Mouse (Mus musculus) kidney, embryonic 16.5 days (tissue): ENCODE measurements around the gene Wfs1. TPM values are rescaled to one million over a fixed set of nuclear protein-coding genes. Genes with fewer than 3 reads are reported as not detected.
"Not testable (repeated sequence)": the region's sequence is repeated elsewhere in the genome, so short reads cannot be mapped to it uniquely, and the experiment has no call there.

Experiments
- ATAC-seq: fragments of 200-750 bp; cut with Nextera tagmentation; 2 replicates; pipeline ENCODE4 v1.8.0; 2017; ENCODE audit warnings: moderate TSS enrichment; ENCODE audit not compliant: low FRiP score, low TSS enrichment
- H3K27ac ChIP-seq: fragments of 300-500 bp; sonication (generic); 2 replicates; pipeline ENCODE4 v1.5.1; 2014; ENCODE audit warnings: low read length
- H3K27me3 ChIP-seq: fragments of 300-500 bp; sonication (generic); 2 replicates; pipeline ENCODE4 v1.6.1; 2014; ENCODE audit warnings: low read length, control low read depth, mixed read lengths; ENCODE audit not compliant: insufficient read depth
- H3K36me3 ChIP-seq: fragments of 300-500 bp; sonication (generic); 2 replicates; pipeline ENCODE4 v1.6.1; 2014; ENCODE audit warnings: low read length, control low read depth, mixed read lengths; ENCODE audit not compliant: insufficient read depth
- H3K4me1 ChIP-seq: fragments of 300-500 bp; sonication (generic); 2 replicates; pipeline ENCODE4 v1.6.1; 2014; ENCODE audit warnings: low read length, control low read depth, mixed read lengths; ENCODE audit not compliant: insufficient read depth
- H3K4me2 ChIP-seq: fragments of 300-500 bp; sonication (generic); replicated peaks from 2 replicates; pipeline ENCODE4 v1.6.1; 2014; ENCODE audit warnings: low read depth, low read length
- H3K4me3 ChIP-seq: fragments of 300-500 bp; sonication (generic); 2 replicates; pipeline ENCODE4 v1.5.1; 2014; ENCODE audit warnings: mild to moderate bottlenecking, low read length
- H3K9ac ChIP-seq: fragments of 300-500 bp; sonication (generic); replicated peaks from 2 replicates; pipeline ENCODE4 v1.6.1; 2014; ENCODE audit warnings: low read length
- H3K9me3 ChIP-seq: fragments of 300-500 bp; sonication (generic); 2 replicates; pipeline ENCODE4 v1.6.1; 2016; ENCODE audit warnings: low read length, control low read depth
- WGBS: fragments of 180-500 bp; shearing (Covaris S2); extraction: QIAGEN DNeasy Blood & Tissue Kit; methylation state at CpG from one replicate; pipeline ENCODE4 v1.1.7; 2014; 5-methylcytosine and 5-hydroxymethylcytosine counted together
- polyA plus RNA-seq: library from polyadenylated mRNA; unstranded; fragments of >200 nt; fragmentation: Nextera tagmentation; extraction: Ambion mirVana; gene quantifications from 2 replicates; pipeline ENCODE4 v1.2.1, GENCODE M21; 2015

Wfs1 gene
- polyA plus RNA-seq, 1 experiment from 2014 or later = 21.0 TPM

- Histone ChIP-seq H3K4me3 (no peak overlapping the region), H3K9me3 (no peaks in the 10 kb centered on the region), H3K27me3 (peaks cover 3% of the 10 kb centered on the region; the same call in 1 of the 2 replicates), H3K27ac (no peak overlapping the region), H3K36me3 (no peaks in the 10 kb centered on the region), H3K4me1 (no peaks in the 10 kb centered on the region), H3K9ac (no peak overlapping the region), H3K4me2 (no peak overlapping the region)
- WGBS = 55% methylated on average over 3 of the region's 3 CpGs
- no peak for ATAC-seq
Observed at GRCm38 (mm10) chr5:37017222-37017621, 28.2 kb upstream of the Wfs1 start.

GRCm38 (mm10) chr5:37015612-37016310, 26.8 kb upstream of the Wfs1 start:
- no peak for ATAC-seq
- Histone ChIP-seq H3K4me2 (no peak overlapping the region), H3K36me3 (no peaks in the 10 kb centered on the region), H3K9ac (no peak overlapping the region), H3K9me3 (no peaks in the 10 kb centered on the region), H3K4me1 (no peaks in the 10 kb centered on the region), H3K27me3 (peaks cover 3% of the 10 kb centered on the region; the same call in 1 of the 2 replicates), H3K27ac (no peak overlapping the region), H3K4me3 (no peak overlapping the region)
- 7% methylated on average over 27 of the region's 27 CpGs for WGBS

- no peaks in the 10 kb centered on the region for H3K36me3 ChIP-seq
- no peak overlapping the region for H3K4me2 ChIP-seq
- no peak overlapping the region for H3K27ac ChIP-seq
- WGBS = 78% methylated on average over 10 of the region's 10 CpGs
- H3K4me1 ChIP-seq = no peaks in the 10 kb centered on the region
- H3K9ac ChIP-seq = no peak overlapping the region
- H3K27me3 ChIP-seq = 0 out of 2 replicates have a peak, but pooled peaks cover under 1% of the 10 kb centered on the region
- H3K4me3 ChIP-seq = no peak overlapping the region
- peaks cover 9% of the 10 kb centered on the region for H3K9me3 ChIP-seq
- ATAC-seq = no peak
Observed at GRCm38 (mm10) chr5:37010666-37011317, 21.8 kb upstream of the Wfs1 start.

- not testable (repeated sequence) for H3K9me3 ChIP-seq, ATAC-seq, H3K9ac ChIP-seq, H3K27me3 ChIP-seq, H3K4me2 ChIP-seq, H3K36me3 ChIP-seq, H3K27ac ChIP-seq, H3K4me1 ChIP-seq, H3K4me3 ChIP-seq
- 30% methylated on average over 13 of the region's 13 CpGs for WGBS
Observed at GRCm38 (mm10) chr5:37009761-37010160, 20.8 kb upstream of the Wfs1 start.

- Histone ChIP-seq H3K4me3 (no peak overlapping the region), H3K4me2 (no peak overlapping the region), H3K9ac (no peak overlapping the region), H3K9me3 (no peaks in the 10 kb centered on the region), H3K4me1 (no peaks in the 10 kb centered on the region), H3K36me3 (no peaks in the 10 kb centered on the region), H3K27me3 (no peaks in the 10 kb centered on the region), H3K27ac (no peak overlapping the region)
- WGBS = 50% methylated on average over 2 of the region's 2 CpGs
- ATAC-seq = no peak
Observed at GRCm38 (mm10) chr5:37002001-37002400, 13.0 kb upstream of the Wfs1 start.

- no peak overlapping the region for H3K9ac ChIP-seq
- no peak for ATAC-seq
- no peak overlapping the region for H3K4me2 ChIP-seq
- H3K9me3 ChIP-seq = no peaks in the 10 kb centered on the region
- no peaks in the 10 kb centered on the region for H3K36me3 ChIP-seq
- 90% methylated on average over 9 of the region's 9 CpGs for WGBS
- H3K4me1 ChIP-seq = no peaks in the 10 kb centered on the region
- H3K4me3 ChIP-seq = no peak overlapping the region
- H3K27ac ChIP-seq = no peak overlapping the region
- no peaks in the 10 kb centered on the region for H3K27me3 ChIP-seq
Observed at GRCm38 (mm10) chr5:37001002-37001401, 12.0 kb upstream of the Wfs1 start.

- Histone ChIP-seq H3K9me3 (no peaks in the 10 kb centered on the region), H3K4me3 (no peak overlapping the region), H3K27me3 (no peaks in the 10 kb centered on the region), H3K27ac (no peak overlapping the region), H3K9ac (no peak overlapping the region), H3K36me3 (no peaks in the 10 kb centered on the region), H3K4me2 (no peak overlapping the region), H3K4me1 (no peaks in the 10 kb centered on the region)
- WGBS = 54% methylated on average over 5 of the region's 5 CpGs
- ATAC-seq = no peak
Observed at GRCm38 (mm10) chr5:36997996-36998395, 9.0 kb upstream of the Wfs1 start.

- H3K4me2 ChIP-seq = no peak overlapping the region
- no peak overlapping the region for H3K4me3 ChIP-seq
- 79% methylated on average over 14 of the region's 14 CpGs for WGBS
- no peaks in the 10 kb centered on the region for H3K4me1 ChIP-seq
- no peaks in the 10 kb centered on the region for H3K36me3 ChIP-seq
- no peak overlapping the region for H3K27ac ChIP-seq
- no peak for ATAC-seq
- H3K27me3 ChIP-seq = no peaks in the 10 kb centered on the region
- H3K9me3 ChIP-seq = no peaks in the 10 kb centered on the region
- no peak overlapping the region for H3K9ac ChIP-seq
Observed at GRCm38 (mm10) chr5:36996410-36996809, 7.4 kb upstream of the Wfs1 start.

- 65% methylated on average over 3 of the region's 3 CpGs for WGBS
- no peak overlapping the region for H3K4me2 ChIP-seq
- no peaks in the 10 kb centered on the region for H3K36me3 ChIP-seq
- peaks cover 24% of the 10 kb centered on the region for H3K4me1 ChIP-seq
- no peak overlapping the region for H3K4me3 ChIP-seq
- no peak overlapping the region for H3K9ac ChIP-seq
- no peak for ATAC-seq
- no peak overlapping the region for H3K27ac ChIP-seq
- H3K27me3 ChIP-seq = no peaks in the 10 kb centered on the region
- H3K9me3 ChIP-seq = no peaks in the 10 kb centered on the region
Observed at GRCm38 (mm10) chr5:36990631-36991350, 1.8 kb upstream of the Wfs1 start.

- Histone ChIP-seq H3K4me2 (no peak overlapping the region), H3K9ac (no peak overlapping the region), H3K36me3 (no peaks in the 10 kb centered on the region), H3K27me3 (no peaks in the 10 kb centered on the region), H3K4me1 (peaks cover 30% of the 10 kb centered on the region), H3K27ac (no peak overlapping the region), H3K9me3 (no peaks in the 10 kb centered on the region), H3K4me3 (no peak overlapping the region)
- ATAC-seq = no peak
- WGBS = 31% methylated on average over 3 of the region's 3 CpGs
Observed at GRCm38 (mm10) chr5:36990196-36990595, 1.2 kb upstream of the Wfs1 start.
